Mouse (Mus musculus) adrenal gland, postnatal 10 days (tissue): ENCODE results near the gene Arr3. TPM values are rescaled to one million over a fixed set of nuclear protein-coding genes. Genes with fewer than 3 reads are reported as not detected.
A peak's percentile ranks its signal among the peaks of the same experiment; 100 is the strongest.

ENCODE experiments used
- DNase-seq: peaks from one replicate; pipeline ENCODE4 v3.0.0; 2021; ENCODE audit warnings: mixed read lengths
- long read RNA-seq, 2 experiments: library from polyadenylated mRNA; stranded (forward); transcript quantifications; one replicate each; pipeline ENCODE4 v2.0.0; 2021
- total RNA-seq, 2 experiments: library from RNA; stranded (reverse); gene quantifications; 2 replicates each; pipeline ENCODE4 v1.2.3; 2021

Gene Arr3
- total RNA-seq, result not detected
- long read RNA-seq, experiment 1, result 0 reads
- long read RNA-seq, experiment 2, result 0 reads

DNA sequence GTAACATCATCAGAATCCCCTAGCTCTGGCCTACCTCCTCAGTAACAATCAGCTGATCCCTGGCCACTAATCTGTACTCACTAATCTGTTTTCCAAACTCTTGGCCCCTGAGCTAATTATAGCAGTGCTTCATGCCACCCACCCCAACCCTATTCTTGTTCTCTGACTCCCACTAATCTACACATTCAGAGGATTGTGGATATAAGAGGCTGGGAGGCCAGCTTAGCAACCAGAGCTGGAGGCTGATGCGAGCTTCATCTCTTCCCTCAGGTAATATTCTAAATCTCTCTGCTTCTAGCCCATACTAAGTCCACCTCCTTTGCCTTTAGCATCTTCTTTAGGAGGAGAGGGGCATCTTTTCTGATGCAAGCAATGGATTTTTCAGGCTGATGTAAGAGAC, at the start of gene Arr3:
Gene Arr3 (plus strand): TSS at position 184 of the 400 bp plus-strand sequence.
- no peak for DNase-seq

DNA sequence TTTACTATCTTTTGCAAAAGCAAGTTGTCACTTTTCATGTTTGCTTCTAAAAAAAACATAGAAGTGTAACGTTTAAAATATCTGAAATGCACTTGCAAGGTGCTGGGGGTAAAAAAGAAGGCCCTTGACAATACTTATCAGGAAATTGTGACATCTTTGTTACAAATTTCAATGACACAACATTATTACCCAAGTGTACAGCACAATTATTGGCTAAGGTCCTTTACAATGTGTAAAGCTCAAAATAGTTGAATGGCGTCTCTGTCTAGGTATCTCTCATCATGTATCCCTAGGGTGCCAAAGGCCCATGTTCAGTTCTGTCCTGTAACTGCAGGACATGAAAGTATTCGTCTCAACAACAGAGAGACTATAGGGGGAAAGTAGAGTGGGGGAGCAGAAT, 49.3 kb upstream of the Arr3 start:
- no peak for DNase-seq

DNA sequence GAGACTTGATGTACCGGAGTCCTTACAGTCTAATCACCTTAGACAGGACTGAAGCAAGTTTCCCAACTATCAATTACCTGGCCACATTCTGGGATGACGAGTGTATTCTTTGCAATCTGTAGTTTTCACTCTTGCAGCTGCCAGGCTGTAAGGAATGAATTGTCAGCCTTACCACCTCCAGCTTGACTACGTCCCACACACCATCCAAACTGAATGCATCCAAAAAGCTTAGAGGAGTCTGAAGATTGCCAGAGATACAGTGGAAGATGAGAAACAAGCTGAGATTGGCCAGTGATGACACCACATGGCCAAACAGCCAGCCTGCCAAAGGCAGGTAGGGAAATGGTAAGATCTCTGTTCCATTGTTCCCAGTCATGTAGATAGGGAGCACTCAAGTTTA, 39.6 kb upstream of the Arr3 start:
- no peak for DNase-seq

DNA sequence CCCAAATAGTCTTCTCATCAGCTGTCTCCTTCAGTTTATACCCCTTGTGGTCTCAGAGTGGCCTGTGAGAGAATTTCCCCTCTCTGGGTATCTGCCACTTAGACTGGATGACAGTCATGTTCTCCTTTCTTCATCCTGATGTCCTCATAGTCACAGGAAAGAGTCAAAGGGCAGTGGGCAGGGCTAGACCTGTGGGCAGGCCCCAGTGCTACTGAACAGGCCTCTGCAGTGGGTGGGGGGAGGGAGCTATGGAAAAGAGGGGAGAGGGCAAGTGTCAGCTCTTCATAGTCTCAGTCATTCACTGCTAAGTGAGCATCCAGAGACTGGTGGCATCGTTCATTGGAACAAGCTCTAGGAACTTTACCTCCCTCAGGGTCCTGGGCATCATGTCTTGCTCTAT, 33.3 kb upstream of the Arr3 start, which contains the start of gene Awat1:
Gene Awat1 (plus strand): TSS at position 301 of the 400 bp plus-strand sequence.
- no peak for DNase-seq

DNA sequence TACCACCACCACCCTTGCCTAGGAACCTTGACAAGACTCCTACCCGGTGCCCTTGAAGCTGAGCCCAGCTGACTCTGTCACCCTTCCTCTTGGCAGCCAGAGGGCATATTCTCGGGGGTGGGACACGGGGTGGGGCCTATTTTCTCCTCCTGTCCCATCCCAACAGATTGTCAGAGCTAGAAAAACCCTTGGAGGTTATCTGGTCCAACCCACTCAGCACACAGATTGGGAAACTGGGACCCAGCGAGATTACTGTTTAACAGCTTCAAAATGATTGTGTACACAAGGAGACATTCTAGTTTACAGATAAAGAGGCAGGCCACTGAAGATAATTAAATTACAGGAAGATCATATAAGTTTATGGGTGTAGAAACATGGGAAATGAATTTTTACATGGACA, 10.5 kb upstream of the Arr3 start, which contains the start of gene P2ry4:
Gene P2ry4 (minus strand): TSS at position 79 of the 400 bp plus-strand sequence.
- no peak for DNase-seq

DNA sequence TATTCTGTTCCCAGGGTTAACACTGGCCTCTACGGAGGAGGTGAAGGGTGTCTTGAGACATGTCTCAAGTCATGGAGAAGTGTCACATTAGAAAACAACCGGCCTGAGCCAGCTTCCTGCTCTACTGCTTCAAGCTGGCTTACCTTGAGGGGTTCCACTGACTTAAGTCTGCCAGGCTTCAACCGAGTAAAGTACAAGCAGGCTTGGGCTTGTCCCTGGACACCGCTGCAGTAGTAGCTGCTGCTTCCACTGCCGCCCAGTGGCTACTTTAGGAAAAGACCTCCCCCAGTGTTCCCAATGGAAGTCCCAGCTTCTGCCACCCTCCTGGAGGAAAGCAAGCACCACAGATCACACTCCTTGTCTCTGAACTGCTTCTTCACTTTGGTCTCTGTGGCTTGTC, 7.9 kb upstream of the Arr3 start:
- peak; percentile 60 for DNase-seq

DNA sequence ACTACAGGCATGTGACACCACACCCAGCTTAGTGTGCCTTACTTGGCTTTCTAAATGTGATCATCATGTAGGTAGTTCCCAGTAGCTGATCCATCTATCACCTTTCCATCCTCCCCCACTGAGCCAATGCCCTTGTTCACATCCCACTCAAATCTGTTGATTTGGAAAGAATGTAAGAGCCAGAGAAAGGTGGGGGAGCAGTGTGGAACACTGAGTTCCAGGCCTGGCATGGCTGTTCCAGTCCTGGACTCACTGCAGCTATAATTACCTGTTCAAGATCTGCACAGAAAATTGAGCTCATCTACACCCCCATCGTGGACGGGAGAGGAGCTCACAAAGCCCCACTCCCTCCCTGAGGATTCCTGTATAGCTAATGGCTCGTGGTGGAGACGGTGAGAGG, 5.5 kb upstream of the Arr3 start:
- DNase-seq, result no peak

DNA sequence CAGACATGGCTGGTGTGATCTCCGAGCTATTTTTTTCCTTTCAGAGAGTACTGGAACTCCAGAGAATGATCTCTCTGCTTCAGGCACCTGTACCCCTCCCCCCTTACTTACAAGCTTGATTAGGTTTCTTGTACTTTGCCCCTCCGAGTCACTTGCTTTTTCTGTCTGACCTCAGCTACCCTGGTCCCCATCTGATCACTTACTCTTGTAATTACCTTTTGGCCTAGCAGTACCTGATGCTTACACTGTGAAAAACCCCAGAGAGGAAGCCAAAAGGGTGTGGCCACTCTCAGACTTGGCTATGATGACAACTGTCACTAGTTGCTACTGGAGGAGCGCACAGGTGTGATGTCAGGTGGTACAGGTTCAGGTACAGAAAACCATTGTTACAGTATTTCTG, 13.2 kb downstream of the Arr3 start:
- DNase-seq, result no peak

DNA sequence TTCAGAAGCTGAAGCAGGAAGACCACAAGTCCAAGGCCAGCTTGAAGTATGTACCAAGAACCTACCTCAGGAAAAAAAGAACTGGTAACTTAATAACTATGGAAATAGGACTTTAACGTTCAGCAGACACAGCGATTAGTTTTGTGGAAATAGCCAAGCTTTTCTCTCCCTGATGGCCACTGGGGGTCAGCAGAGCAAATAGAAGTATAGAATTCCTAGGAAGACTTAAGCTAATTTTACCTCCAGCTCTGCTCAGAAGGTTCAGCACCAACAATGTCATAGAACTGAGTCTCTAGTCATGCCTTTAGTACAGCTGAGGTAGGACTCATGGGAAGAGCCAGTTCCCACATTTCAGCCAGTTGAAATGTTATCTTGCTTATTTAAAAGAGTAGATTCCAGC, 16.1 kb downstream of the Arr3 start:
- no peak for DNase-seq

DNA sequence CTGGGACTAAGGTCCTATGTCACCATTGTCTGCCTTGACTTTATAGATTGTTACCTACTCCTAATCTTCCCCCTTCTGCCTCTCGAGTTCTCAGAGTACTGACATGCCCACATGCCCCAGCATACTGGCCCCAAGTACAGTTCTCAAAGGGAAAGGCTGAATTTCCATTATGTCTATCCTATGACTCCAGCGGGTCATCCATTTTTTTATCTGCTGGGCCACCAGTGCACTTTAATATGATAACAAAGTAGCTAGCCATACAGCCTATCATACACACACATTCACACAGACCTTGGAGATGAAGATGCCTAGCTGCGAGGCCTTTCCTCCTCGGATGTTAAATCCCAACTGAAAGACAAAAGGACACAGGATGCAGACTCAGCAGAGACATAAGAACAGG, 18.9 kb downstream of the Arr3 start:
- DNase-seq, result no peak

DNA sequence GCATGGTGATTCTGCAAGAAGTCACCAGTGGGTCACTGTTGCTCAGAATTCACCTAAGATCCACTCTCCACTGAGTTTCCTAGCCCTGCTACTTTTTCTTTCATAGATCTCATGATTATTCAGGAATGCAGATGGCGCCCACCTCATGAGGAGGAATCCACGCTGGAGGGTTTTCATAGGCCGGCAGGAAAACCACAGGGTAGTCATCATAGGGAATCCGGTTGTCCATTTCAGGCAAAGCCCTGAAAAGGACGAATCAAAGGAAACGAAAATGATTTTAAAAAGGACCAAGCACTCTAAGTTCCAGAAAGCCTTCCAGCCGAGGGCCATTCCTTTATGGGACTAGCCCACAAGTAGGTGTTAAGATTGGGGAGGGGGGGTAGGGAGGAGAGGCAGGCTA, 19.8 kb downstream of the Arr3 start:
- DNase-seq, result no peak

DNA sequence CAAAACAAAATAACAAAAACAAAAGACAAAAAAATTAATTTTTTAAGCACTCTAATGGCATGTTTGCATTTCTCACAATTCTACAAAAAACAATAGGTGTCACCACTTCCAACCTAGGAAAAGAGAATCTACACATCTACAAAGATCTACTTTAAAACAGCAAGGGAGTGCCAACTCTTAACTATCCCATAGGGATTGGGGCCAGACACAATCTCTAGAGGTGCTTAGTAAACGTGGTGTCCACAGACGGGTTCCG, 20.2 kb downstream of the Arr3 start, which contains the start of gene Kif4:
Gene Kif4 (plus strand): TSS at position 192 of the 256 bp plus-strand sequence.
- DNase-seq, result no peak

DNA sequence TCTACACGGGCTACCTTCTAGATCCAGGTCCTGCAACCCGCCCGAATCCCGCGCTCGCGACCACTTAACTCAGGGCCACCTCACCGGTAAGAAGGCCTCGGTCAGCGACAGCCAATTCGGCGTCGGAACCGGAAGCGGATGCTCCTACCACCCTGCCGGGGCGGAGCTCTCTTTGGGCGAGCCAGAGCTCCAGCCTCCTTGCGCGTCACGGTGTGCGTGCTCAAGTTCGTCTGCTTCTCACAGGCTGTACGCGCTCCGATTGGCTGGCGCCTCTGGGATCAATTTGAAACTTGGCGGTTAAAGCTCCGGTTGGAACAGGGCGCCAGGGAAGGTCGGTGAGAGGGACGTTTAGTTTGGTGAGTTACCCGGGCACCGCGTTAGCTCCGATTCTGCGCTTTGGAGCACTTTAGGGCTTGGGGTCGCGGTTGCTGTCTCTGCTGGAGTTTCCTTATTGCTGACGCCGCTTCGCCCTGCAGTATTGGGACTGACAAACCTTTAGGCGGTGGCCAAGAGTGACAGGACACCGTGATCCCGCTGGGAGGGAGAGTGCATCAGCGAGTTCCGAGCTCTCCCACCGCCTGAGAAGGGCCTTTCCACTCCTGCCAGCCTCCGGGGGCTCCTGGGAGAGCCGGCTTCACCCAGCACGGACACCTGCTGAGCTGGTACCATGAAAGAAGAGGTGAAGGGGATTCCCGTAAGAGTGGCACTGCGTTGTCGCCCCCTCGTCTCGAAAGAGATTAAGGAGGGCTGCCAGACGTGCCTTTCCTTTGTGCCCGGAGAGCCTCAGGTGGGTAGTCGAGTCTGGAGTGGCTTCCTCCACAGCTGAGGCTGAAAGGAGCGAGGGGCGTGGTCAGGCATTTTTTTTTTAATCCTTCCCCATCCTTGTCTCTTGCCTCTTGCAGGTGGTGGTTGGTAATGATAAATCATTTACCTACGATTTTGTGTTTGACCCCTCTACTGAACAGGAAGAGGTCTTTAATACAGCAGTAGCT, 20.8 kb downstream of the Arr3 start, which contains the start of gene Pdzd11:
Gene Pdzd11 (minus strand): TSS at position 767 of the 992 bp plus-strand sequence.
- DNase-seq, result peak; percentile 90

DNA sequence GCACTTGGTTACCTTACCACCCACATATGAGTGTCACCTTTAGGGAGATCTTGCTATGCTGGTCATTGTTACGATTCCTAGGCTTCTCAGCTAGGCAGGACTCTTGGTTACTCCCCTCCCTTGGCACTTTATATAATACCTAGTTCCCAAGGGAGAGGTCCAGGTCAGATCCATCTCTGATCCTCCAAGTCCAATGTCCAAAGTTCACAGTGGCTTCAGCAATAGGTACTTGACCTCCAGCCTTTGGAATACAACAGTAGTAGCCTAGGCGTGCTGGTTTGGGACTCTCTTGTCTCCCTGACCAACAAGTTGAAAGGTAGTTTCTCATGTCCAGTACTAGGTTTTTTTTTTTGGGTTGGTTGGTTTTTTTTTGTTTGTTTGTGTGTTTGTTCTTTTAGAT, 23.8 kb downstream of the Arr3 start:
- no peak for DNase-seq

DNA sequence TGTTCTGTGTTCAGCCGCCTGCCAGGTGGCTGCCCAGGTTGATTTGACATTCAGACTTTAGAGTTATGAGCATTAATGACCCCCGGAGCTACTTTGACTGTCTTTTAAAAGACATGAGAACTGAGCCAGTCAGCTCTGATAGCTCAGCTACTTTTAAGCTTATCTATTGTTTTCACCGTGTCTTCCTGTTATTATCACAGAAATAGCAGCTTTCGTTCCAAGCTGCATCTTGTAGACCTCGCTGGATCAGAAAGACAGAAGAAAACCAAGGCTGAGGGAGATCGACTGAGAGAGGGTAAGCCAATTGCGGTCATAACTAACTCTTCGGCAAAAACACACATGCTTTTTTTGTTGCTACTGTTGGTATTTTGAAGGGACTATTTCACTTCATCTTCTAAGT, 33.2 kb downstream of the Arr3 start:
- no peak for DNase-seq

DNA sequence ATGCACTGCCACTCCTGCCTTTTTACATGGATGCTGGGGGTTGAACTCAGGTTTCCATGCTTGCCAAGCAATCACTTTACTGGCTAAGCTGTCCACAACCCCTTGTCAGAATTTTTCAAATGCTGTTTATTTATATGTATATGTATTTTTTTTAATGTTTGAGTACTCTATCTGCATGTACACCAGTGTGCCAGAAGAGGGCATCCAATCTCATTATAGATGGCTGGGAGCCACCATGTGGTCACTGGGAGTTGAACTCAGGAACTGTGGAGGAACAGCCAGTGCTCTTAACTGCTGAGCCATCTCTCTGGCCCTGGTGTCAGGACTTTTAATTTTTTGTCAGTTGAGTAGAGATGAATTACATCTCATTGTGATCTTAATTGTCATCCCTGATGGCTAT, 47.6 kb downstream of the Arr3 start:
- DNase-seq, result no peak

DNA sequence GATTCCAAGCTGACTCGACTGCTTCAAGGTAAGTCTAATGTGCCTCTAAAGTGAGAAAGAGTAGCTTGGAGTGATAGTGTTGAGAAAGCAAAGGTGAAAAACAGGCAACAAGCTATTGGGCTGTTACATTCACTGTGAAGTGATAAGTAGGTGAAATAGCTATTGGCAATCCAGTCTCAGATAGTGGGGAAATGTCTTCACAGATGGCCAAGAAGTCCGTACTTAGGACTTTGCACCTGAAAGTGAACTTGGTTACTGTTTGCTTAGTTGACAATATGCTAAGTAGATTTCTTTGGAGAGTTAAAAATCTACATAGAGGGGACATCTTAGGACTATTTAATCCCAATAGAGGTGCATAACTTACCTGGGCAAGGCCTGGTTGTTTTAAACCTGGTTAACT, 59.5 kb downstream of the Arr3 start:
- DNase-seq, result no peak

Other genes with a start within 250 kb of the Arr3 start
- gene Otud6a, start 176.5 kb upstream of the Arr3 start, total RNA-seq, result not detected
- gene Awat2, start 162.8 kb upstream of the Arr3 start, total RNA-seq, result 1 to 10 TPM in 1 of 2 experiments, under 1 TPM in 1; 0.33 to 1.2 TPM
- 10 to 100 TPM; 67.9 to 75.1 TPM for gene Igbp1, start 111.2 kb upstream of the Arr3 start, total RNA-seq
- not detected for gene Dgat2l6, start 80.7 kb upstream of the Arr3 start, total RNA-seq
- gene Awat1, start 33.2 kb upstream of the Arr3 start, total RNA-seq, result not detected
- 1 to 10 TPM in 1 of 2 experiments, under 1 TPM in 1; 0.45 to 1.3 TPM for gene P2ry4, start 10.6 kb upstream of the Arr3 start, total RNA-seq
- 1 to 10 TPM; 7.0 to 8.0 TPM for gene Kif4, start 20.2 kb downstream of the Arr3 start, total RNA-seq
- gene Pdzd11, start 21.1 kb downstream of the Arr3 start, total RNA-seq, result 10 to 100 TPM; 41.0 to 41.9 TPM
- gene Gdpd2, start 124.4 kb downstream of the Arr3 start, total RNA-seq, result 1 to 10 TPM in 1 of 2 experiments, under 1 TPM in 1; 0.69 to 1.2 TPM
- 10 to 100 TPM; 20.2 to 29.0 TPM for gene Dlg3, start 162.2 kb downstream of the Arr3 start, total RNA-seq